Mouse (Mus musculus): ENCODE measurements around the gene Dpf1. TPM values are rescaled to one million over a fixed set of nuclear protein-coding genes. Genes with fewer than 3 reads are reported as not detected.

Dpf1 gene
- polyA plus RNA-seq, 1 experiment = 0.60 TPM

- Histone ChIP-seq H3K27ac (ENCODE audit: insufficient read depth, low read depth, low read length) (no peak overlapping the region), H3K4me1 (ENCODE audit: control insufficient read depth, insufficient read depth, low read length) (no peaks in the 10 kb centered on the region), H3K4me3 (ENCODE audit: insufficient read depth, low read length) (no peak overlapping the region)
- TF ChIP-seq POLR2A (IDR thresholded peaks at IDR 0.05; ENCODE audit: borderline replicate concordance, low read depth, low read length) = no peak
- no peak for TF ChIP-seq CTCF (IDR thresholded peaks at IDR 0.05; ENCODE audit: low read depth, low read length)
These were observed 10.4 kb upstream of the Dpf1 start for GRCm38 (mm10) chr7:29293131-29294065.

GRCm38 (mm10) chr7:29294111-29294761, 9.5 kb upstream of the Dpf1 start:
- no peak overlapping the region for H3K27ac ChIP-seq (ENCODE audit: insufficient read depth, low read depth, low read length)
- no peaks in the 10 kb centered on the region for H3K4me1 ChIP-seq (ENCODE audit: control insufficient read depth, insufficient read depth, low read length)
- no peak for TF ChIP-seq CTCF (IDR thresholded peaks at IDR 0.05; ENCODE audit: low read depth, low read length)
- H3K4me3 ChIP-seq (ENCODE audit: insufficient read depth, low read length) = no peak overlapping the region

GRCm38 (mm10) chr7:29295861-29296647, 7.7 kb upstream of the Dpf1 start:
- TF ChIP-seq CTCF (IDR thresholded peaks at IDR 0.05; ENCODE audit: low read depth, low read length) (no peak), POLR2A (IDR thresholded peaks at IDR 0.05; ENCODE audit: borderline replicate concordance, low read depth, low read length) (no peak)
- Histone ChIP-seq H3K4me1 (ENCODE audit: control insufficient read depth, insufficient read depth, low read length) (no peaks in the 10 kb centered on the region), H3K27ac (ENCODE audit: insufficient read depth, low read depth, low read length) (no peak overlapping the region), H3K4me3 (ENCODE audit: insufficient read depth, low read length) (no peak overlapping the region)

- no peak overlapping the region for H3K4me3 ChIP-seq (ENCODE audit: insufficient read depth, low read length)
- no peak overlapping the region for H3K27ac ChIP-seq (ENCODE audit: insufficient read depth, low read depth, low read length)
- no peaks in the 10 kb centered on the region for H3K4me1 ChIP-seq (ENCODE audit: control insufficient read depth, insufficient read depth, low read length)
- TF ChIP-seq CTCF (IDR thresholded peaks at IDR 0.05; ENCODE audit: low read depth, low read length) (peak; percentile 68), POLR2A (IDR thresholded peaks at IDR 0.05; ENCODE audit: borderline replicate concordance, low read depth, low read length) (no peak)
These were observed 6.8 kb upstream of the Dpf1 start for GRCm38 (mm10) chr7:29296998-29297397.

GRCm38 (mm10) chr7:29301127-29301566, 2.6 kb upstream of the Dpf1 start:
- TF ChIP-seq POLR2A (IDR thresholded peaks at IDR 0.05; ENCODE audit: borderline replicate concordance, low read depth, low read length) (no peak), CTCF (IDR thresholded peaks at IDR 0.05; ENCODE audit: low read depth, low read length) (peak; percentile 75)
- Histone ChIP-seq H3K4me1 (ENCODE audit: control insufficient read depth, insufficient read depth, low read length) (peaks cover 3% of the 10 kb centered on the region; the same call in 1 of the 2 replicates), H3K4me3 (ENCODE audit: insufficient read depth, low read length) (no peak overlapping the region), H3K27ac (ENCODE audit: insufficient read depth, low read depth, low read length) (no peak overlapping the region)

GRCm38 (mm10) chr7:29302641-29303040, 1.1 kb upstream of the Dpf1 start:
- no peak for TF ChIP-seq POLR2A (IDR thresholded peaks at IDR 0.05; ENCODE audit: borderline replicate concordance, low read depth, low read length)
- TF ChIP-seq CTCF (IDR thresholded peaks at IDR 0.05; ENCODE audit: low read depth, low read length) = no peak
- Histone ChIP-seq H3K27ac (ENCODE audit: insufficient read depth, low read depth, low read length) (no peak overlapping the region), H3K4me1 (ENCODE audit: control insufficient read depth, insufficient read depth, low read length) (peaks cover 3% of the 10 kb centered on the region; the same call in 1 of the 2 replicates), H3K4me3 (ENCODE audit: insufficient read depth, low read length) (no peak overlapping the region)

- H3K4me1 ChIP-seq (ENCODE audit: control insufficient read depth, insufficient read depth, low read length) = peaks cover 8% of the 10 kb centered on the region; the same call in 1 of the 2 replicates
- TF ChIP-seq POLR2A (IDR thresholded peaks at IDR 0.05; ENCODE audit: borderline replicate concordance, low read depth, low read length) = no peak
- no peak for TF ChIP-seq CTCF (IDR thresholded peaks at IDR 0.05; ENCODE audit: low read depth, low read length)
These were observed 912 bp downstream of the Dpf1 start for GRCm38 (mm10) chr7:29304463-29305262.

GRCm38 (mm10) chr7:29305263-29305988, 1.7 kb downstream of the Dpf1 start:
- H3K4me3 ChIP-seq (ENCODE audit: insufficient read depth, low read length) = peak overlapping the region; percentile 19; the same call in 1 of the 2 replicates
- H3K27ac ChIP-seq (ENCODE audit: insufficient read depth, low read depth, low read length) = no peak overlapping the region
- TF ChIP-seq POLR2A (IDR thresholded peaks at IDR 0.05; ENCODE audit: borderline replicate concordance, low read depth, low read length) (no peak), CTCF (IDR thresholded peaks at IDR 0.05; ENCODE audit: low read depth, low read length) (no peak)
- peaks cover 8% of the 10 kb centered on the region; the same call in 1 of the 2 replicates for H3K4me1 ChIP-seq (ENCODE audit: control insufficient read depth, insufficient read depth, low read length)

More at GRCm38 (mm10) chr7:29304463-29305262, 912 bp downstream of the Dpf1 start:
- H3K4me3 ChIP-seq (ENCODE audit: insufficient read depth, low read length) = peak overlapping the region; percentile 33
- H3K27ac ChIP-seq (ENCODE audit: insufficient read depth, low read depth, low read length) = no peak overlapping the region
